Mouse (Mus musculus) large intestine, adult 2 months (tissue): ENCODE measurements around the gene Epha2. TPM values are rescaled to one million over a fixed set of nuclear protein-coding genes. Genes with fewer than 3 reads are reported as not detected.

Experiments used
- DNase-seq: peaks from one replicate; pipeline ENCODE4 v3.0.0-alpha.2; 2012; ENCODE audit warnings: low read depth, low spot score
- WGBS: fragments of 180-500 bp; shearing (Covaris S2); methylation state at CpG from one replicate; pipeline ENCODE4 v1.1.7; 2018; 5-methylcytosine and 5-hydroxymethylcytosine counted together
- polyA plus RNA-seq: library from polyadenylated mRNA; depleted of rRNA; stranded (reverse); fragments of >200 nt; gene quantifications from 2 replicates; pipeline ENCODE4 v1.2.3, GENCODE M21; 2012

Epha2 gene
- polyA plus RNA-seq, 1 experiment = 22.6 TPM

GRCm38 (mm10) chr4:141278154-141278553 is 22.9 kb upstream of the Epha2 start:
- 15% methylated on average over 7 of the region's 7 CpGs for WGBS
- DNase-seq = no peak

GRCm38 (mm10) chr4:141279327-141279726 is 21.7 kb upstream of the Epha2 start:
- 70% methylated on average over 15 of the region's 15 CpGs for WGBS
- no peak for DNase-seq

- WGBS = 85% methylated on average over 6 of the region's 6 CpGs
- no peak for DNase-seq
Measured at GRCm38 (mm10) chr4:141279783-141280182, 21.3 kb upstream of the Epha2 start.

- 88% methylated on average over 1 of the region's 1 CpGs for WGBS
- DNase-seq = no peak
Measured at GRCm38 (mm10) chr4:141280471-141280870, 20.6 kb upstream of the Epha2 start.

- 17% methylated on average over 6 of the region's 6 CpGs for WGBS
Measured at GRCm38 (mm10) chr4:141281153-141281552, 19.9 kb upstream of the Epha2 start.

GRCm38 (mm10) chr4:141281578-141281977 is 19.5 kb upstream of the Epha2 start:
- DNase-seq = no peak
- 17% methylated on average over 1 of the region's 1 CpGs for WGBS

More at GRCm38 (mm10) chr4:141281153-141281552, 19.9 kb upstream of the Epha2 start:
- DNase-seq = no peak

GRCm38 (mm10) chr4:141282087-141282486 is 19.0 kb upstream of the Epha2 start:
- DNase-seq = no peak
- WGBS = 48% methylated on average over 3 of the region's 3 CpGs

- WGBS = 65% methylated on average over 5 of the region's 5 CpGs
- DNase-seq = no peak
Measured at GRCm38 (mm10) chr4:141282623-141283022, 18.4 kb upstream of the Epha2 start.

GRCm38 (mm10) chr4:141283176-141283878 is 17.7 kb upstream of the Epha2 start:
- 77% methylated on average over 12 of the region's 12 CpGs for WGBS
- DNase-seq = no peak

GRCm38 (mm10) chr4:141283879-141284411 is 17.1 kb upstream of the Epha2 start:
- DNase-seq = no peak
- 50% methylated on average over 8 of the region's 8 CpGs for WGBS

GRCm38 (mm10) chr4:141284486-141284885 is 16.6 kb upstream of the Epha2 start:
- DNase-seq = no peak
- WGBS = 97% methylated on average over 3 of the region's 3 CpGs

GRCm38 (mm10) chr4:141285128-141285527 is 15.9 kb upstream of the Epha2 start:
- WGBS = 67% methylated on average over 8 of the region's 8 CpGs
- DNase-seq = no peak

GRCm38 (mm10) chr4:141286860-141287517 is 14.1 kb upstream of the Epha2 start:
- 19% methylated on average over 20 of the region's 20 CpGs for WGBS
- no peak for DNase-seq

- no peak for DNase-seq
- 23% methylated on average over 15 of the region's 15 CpGs for WGBS
Measured at GRCm38 (mm10) chr4:141287518-141288004, 13.5 kb upstream of the Epha2 start.

GRCm38 (mm10) chr4:141288152-141288551 is 12.9 kb upstream of the Epha2 start:
- no peak for DNase-seq
- 44% methylated on average over 8 of the region's 8 CpGs for WGBS

- WGBS = 4% methylated on average over 47 of the region's 47 CpGs
- DNase-seq = no peak
Measured at GRCm38 (mm10) chr4:141291571-141292375, 9.3 kb upstream of the Epha2 start.

GRCm38 (mm10) chr4:141295774-141296186 is 5.3 kb upstream of the Epha2 start:
- DNase-seq = no peak
- WGBS = 47% methylated on average over 15 of the region's 15 CpGs

- DNase-seq = no peak
- WGBS = 44% methylated on average over 7 of the region's 7 CpGs
Measured at GRCm38 (mm10) chr4:141297934-141298333, 3.1 kb upstream of the Epha2 start.

GRCm38 (mm10) chr4:141299356-141299755 is 1.7 kb upstream of the Epha2 start:
- DNase-seq = no peak
- 74% methylated on average over 13 of the region's 13 CpGs for WGBS

GRCm38 (mm10) chr4:141300196-141300595 is 844 bp upstream of the Epha2 start:
- 66% methylated on average over 4 of the region's 4 CpGs for WGBS
- no peak for DNase-seq
